Mouse (Mus musculus): ENCODE data around the gene Arhgdia.

Arhgdia gene

DNA sequence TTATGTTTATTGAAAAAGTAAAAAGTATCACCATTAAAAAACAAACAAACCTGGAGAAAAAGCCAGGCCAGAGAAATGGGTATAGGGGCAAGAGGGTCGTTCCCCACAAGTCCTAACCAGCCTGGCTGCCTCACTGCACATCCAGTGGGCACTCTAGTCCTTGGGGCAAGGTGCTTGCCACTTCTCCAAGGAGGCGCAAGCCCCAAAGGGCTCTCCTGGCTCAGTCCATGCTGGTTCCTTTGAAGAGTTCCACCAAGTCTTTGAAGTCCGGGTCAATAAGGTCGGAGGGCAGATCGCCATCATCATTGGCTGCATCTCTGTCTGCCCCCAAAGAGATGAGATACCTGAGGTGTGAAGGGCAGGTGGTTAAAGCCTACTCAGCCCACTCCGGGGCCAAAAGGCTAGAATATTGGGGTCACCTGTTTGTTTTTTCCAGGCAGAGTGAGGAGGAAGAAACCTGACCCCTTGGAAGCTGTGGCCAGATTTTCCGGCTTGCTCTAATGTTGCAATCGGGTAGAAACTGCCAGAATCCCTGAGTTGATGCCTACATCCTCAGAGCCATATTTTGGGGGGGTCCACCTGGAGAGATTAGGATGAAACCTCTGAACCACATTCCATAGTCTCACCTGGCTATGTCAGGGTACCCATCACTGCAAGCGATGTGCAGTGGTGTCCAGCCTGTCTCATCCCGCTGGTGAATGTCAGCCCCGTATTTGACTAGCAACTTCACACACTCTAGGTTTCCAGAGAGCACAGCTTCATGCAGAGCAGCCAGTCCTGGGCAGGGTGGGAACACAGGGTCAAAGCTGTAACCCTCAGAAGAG is 31.2 kb downstream of the Arhgdia start:
- peak; percentile 93 for DNase-seq

DNA sequence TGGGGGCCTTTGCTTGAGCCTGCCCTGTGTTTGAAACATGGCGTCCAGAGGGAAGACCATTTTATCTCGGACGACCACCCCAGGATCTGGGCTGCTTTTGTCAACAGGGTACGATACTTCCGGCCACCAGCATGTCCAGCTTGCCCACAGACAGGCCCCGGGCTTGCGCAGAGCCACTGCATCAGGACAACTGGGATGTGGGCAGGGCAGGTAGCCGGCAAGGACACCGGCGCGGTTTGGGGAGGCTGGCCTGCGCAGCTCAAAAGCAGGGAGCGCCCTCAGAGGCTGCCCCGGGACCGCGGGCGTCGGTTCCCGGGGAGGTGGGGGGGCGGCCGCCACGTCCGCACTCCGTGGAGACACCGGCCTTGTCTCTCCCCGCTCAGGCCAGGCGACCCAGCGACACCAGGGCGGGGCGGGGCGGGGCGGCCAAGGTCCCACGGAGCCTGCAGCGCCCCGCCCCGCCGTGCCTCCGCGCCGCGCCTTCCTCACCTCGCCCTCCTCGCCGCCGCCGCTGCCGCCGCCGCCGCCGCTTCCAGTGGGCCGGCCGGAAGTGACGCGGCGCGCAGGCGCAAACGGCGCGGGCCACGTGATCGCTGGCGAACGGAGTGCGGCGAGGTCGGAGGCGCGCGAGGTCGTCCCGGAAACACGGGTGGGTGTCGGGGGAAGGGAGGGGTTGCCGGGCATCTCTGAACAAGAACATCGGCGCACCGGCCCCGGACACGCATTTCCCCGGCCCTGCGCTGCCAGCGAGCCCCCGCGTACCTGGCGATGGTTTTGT is 32.1 kb downstream of the Arhgdia start, which contains the start of gene Mcrip1:
Gene Mcrip1, minus strand, starts transcription at position 560 of the 778 bp plus-strand sequence.
- peak; percentile 99 for DNase-seq

DNA sequence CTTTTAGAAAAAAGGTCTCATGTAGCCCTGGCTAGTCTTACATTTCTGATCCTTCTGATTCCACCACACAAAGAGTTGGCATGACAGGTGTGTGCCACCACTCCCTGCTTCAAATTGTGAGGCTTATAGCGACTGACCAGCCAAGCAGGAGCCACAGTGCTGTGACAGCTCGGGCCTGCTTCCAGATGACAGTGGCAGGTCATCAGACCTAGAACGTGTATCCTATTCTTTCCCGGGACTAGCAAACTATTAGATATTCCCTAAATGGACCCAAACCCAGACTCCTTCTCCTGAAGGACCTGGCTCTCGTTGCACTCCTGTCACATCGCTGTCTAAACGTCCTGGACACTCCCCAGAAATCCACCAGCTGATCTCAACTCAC is 32.6 kb downstream of the Arhgdia start:
- DNase-seq = peak; percentile 89

DNA sequence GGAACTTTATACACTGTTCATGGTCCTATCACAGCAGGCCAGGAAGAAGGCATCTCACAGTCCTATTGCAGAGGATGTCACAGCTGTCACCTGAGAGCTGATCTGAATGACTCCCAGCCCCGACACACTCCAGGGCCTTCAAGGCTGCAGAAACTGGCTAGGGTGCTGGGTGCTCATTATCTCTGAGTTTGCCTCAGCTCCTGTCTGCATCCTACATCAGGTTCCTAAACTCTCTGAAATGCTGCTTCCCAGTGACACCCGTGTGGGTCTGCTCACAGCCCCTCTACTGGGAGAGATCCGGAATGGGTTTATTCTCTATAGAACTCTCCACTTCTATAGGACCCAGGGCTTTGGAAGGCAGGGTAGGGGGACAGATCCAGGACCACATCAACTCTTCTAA is 33.2 kb downstream of the Arhgdia start:
- DNase-seq = peak; percentile 90

DNA sequence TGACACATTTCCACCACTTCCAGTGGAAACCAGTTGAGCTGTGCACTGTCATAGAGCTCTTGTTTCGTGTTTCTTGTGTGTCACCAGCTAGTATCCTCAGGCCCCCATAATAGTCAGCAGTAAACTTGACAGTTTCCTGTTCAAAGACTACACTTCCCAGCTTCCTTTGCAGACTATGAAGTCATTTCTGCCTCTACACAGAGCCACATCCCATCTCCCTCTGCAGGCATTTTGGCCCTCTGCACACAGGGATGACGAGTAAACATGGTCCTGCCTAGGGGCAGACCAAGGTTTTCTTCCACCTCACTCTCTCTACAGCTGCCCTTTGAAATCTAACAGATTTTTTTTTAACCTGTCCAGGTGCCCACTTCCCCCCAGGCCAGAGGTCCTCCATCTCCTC is 34.0 kb downstream of the Arhgdia start:
- no peak for DNase-seq

DNA sequence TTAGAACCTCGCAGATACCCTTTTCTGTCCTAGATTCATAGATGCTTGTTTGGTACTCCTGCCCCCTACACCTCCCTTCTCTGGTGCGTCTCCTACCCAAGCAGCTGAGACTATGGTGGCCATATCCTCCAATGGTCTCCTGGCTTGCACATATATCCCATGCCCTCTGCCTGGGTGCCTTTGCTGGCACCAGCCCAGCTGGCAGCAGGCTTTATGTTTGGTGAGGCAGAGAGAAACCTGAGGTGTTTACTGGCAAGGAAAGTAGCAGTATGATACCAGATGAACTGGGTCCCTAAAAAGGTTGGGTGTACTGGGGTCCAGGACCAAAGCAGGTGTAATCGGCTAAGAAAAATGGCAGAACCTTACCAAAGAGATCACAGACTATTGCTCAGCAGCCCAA is 35.5 kb downstream of the Arhgdia start:
- DNase-seq = no peak

DNA sequence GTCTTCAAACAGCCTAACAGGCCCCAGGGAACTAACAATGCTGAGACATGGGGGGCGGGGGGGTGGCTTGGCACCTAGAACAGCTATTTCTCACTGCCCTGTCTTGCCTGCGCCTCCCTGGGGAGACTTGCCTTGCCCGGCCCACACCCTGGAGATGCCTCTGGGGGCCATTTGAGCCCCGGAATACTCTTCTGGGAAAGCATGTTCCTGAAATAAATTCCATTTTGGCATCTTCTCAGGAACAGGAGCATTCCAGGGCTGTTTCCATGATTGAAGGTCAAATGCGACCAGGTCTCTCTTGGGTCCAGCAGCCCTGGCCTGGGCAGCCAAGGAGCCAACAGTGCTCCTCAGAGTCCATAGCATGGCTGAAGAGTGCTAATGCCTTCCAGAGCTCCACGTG is 39.0 kb downstream of the Arhgdia start:
- DNase-seq = no peak

DNA sequence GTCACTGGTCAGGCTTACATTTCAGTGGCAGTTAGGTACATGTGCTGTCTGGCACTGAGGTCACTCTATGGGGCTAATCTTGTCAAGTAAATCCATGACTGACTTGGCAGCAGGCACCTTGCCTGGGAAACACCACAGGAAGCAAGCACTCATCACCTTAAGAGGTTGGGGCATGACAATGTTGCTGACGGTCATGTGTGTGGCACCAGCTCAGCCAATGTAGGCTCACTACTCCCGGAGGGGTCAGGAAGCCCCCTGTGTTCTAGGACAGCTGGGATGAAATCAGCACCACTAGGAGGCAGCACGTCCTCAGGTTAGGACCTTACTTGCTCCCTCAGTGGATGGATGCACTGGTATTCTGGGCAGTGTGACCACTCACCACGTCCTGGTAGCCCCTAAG is 39.5 kb downstream of the Arhgdia start:
- peak; percentile 97 for DNase-seq

DNA sequence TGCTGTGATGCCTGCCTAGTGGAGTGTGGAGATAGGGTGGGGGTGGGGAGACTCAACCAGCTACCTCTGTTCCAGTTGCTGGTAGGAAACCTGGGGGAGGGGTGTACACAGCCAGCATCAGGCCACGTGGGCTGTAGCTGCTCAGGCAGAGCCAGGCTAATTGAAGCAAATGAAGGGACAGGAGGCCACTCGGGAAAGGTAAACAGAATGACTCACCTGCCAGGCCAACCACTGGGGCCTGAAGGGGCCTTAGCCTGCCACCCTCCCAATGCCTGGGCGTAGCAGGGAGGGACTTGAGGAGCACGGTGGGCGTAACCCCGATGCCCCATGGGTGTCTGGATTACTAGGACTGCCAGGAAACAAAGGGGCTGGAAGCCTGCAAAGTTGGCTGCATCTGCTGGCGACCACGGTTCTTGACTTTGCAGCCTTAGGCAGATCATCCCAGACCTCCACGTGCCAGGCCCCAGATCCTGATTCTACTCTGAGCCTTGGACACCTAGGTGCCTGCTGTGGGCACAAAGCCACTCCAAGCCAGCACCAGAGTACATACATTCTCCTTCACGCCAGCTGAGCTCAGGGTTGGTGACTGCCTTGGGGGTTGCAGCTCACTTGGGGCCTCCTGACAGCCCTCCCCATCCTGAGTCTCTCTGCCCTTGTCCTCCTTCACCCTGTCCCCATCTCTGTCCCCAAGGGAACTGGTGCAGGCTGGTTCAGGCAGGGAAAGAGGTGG is 42.0 kb downstream of the Arhgdia start:
- no peak for DNase-seq

DNA sequence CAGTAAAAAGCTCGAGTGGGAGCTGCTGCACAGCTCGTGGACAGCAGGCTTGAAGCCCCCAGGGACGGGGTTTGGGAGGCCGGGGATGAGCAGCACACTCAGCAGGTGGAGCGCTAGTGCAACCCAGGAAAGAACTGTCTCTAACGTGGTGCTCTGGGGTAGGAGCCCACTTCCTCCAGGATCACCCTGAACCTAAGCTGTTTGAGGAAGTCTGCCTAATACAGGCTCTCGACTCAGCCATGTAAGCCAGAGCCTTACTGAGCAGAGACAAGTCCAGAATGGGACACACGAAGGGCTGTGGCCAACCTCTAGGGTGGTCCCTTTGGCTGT is 42.5 kb downstream of the Arhgdia start:
- no peak for DNase-seq

DNA sequence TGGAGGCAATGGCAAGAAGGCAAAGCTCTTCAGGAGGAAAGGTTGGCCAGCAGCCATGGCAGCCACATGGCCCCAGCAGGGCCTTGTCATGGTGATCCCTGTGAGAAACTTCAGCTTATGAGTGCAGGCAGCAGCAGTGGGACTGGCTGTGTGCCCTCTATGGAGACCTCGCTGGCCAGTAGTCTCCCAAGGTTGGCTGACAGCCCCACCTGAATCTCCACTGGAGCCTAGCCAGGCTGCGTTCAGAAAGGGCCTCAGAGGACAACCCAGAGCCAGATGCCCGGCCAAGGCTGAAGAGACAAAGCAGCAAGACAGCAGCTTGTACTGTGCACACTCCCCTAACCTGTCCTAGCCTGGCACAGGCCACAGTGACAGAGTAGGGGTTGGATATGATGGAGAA is 42.9 kb downstream of the Arhgdia start:
- DNase-seq = peak; percentile 98

DNA sequence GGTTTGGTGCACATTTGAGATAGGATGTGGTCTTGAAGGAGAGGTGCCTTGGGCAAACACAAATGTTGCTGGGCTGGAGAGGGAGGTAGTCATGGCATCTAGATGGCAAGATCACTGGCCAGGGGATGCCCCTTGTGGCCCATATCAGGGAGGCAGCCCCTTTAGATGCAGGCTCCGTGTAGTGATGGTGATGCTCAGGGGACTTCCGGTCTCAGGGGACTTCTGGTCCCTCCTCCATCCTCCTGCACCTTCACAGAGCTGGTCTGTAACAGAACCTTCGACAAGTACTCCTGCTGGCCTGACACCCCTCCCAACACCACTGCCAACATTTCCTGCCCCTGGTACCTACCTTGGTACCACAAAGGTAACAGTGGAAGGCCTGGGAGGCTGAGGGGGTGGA is 45.6 kb downstream of the Arhgdia start:
- DNase-seq = no peak

DNA sequence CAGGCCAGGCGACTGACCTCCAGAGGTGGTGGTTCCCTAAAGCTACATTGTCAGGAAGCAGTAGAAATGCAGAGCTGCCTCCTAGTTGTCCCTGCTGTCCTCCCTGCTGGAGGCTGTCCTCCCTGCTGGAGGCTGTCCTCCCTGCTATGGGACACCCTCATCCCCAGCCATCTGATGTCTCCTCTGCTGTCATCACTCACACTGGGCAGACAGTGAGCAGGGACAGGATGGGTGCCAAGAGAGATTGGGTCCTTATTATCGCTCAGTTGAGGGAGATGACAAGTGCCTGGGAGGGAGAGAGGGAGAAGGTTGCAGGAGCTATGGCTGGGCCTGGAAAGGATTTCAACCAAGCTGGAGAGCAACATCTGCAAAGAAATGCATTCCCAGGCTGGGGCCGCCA is 46.3 kb downstream of the Arhgdia start:
- DNase-seq = peak; percentile 93

DNA sequence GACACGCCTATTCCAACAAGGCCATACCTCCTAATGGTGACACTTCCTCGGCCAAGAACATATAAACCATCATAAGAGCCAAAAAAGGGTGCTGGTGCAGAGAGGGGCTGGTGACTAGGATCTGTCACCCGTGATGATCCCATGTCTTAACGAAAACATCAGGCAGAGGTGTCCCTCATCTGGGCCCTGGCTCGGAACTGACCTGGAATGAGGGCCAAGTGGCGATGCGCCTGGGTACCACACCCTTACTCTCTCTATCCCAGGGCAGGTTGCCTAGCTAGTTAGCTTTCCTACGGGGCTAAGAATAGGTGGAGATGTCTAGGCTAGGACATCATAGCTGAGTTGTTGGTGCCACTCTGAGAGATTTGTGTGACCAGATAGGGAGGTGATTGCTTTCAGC is 47.3 kb downstream of the Arhgdia start:
- DNase-seq = peak; percentile 91

DNA sequence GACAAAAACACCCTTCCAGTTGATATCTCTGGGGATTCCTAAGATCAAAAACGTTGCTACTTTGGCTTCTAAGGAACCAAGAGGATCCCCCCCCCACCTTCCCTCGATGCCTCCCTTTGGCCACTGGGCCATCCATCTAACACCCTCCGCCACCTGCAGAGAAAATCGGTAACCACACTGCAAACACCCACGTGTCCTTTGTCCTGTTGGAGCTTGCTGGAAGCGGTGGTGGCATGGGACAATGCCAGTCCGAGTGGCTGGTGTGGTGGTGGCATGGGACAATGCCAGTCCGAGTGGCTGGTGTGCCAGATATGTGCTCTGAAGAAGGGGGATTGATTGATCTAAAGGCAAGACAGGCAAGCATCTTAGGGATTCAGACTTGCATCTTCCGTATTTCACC is 49.8 kb downstream of the Arhgdia start:
- no peak for DNase-seq

DNA sequence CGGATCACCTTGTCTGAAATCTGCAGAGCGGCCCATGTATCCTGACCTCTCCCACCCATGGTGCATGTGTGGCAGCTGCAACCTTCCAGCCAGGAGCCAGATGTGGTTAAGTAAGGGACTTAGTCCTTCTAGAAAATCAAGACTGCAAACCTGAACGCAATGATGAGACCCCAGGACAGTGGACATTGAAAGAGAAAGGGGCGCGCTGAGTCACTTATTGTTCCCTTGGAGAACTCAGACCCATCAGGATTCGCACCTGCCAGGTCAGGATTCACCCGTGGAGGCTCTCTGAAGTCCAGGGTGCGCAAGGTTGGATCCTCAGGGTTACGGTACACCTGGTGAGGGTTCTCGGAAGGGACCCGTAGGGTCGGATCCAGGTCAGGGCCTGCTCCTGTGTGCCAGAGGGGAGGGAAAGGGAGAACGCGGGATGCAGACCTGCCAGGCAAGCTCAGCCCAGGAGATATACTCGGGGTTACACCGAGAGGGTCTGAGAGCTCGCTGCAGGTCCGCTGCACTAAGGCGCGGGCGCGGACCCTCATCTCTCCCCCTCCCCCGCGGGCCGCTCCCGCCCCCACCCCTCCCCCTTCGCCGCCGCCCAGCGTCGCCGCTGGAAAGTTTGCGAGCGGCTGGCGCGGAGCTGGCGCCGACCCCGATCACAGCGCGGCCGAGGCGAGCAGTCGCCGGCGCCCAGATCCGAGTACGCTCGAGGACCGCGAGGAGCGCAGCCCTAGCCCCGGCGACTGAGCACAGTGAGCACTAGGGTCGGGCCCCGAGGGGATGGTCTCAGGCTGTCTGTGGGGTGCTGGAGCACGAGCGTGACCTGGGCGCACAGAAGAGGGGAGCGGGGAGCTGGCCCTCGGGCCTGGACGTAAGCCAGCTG is 51.1 kb downstream of the Arhgdia start, which contains the start of gene Gcgr:
Gene Gcgr, plus strand, starts transcription at position 615 of the 880 bp plus-strand sequence.
- DNase-seq = no peak

DNA sequence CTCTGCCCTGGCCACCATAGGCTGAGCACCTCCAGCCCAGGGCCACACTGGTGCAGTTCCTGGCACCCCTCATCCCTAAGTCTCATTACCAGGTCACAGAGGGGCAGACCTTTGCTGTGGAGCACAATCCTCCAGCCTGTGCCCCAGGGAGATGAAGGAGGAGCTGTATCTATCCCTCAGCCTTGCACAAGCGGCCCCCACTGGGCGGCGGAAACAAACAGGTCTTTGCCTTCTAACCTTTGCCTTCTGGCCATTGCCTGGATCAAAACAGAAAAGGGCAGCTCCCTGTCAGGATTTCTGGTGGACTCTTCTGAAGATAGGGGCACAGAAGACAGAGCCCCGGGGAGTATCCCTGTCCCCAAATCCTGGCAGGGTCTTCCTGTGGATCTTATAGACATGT is 52.5 kb downstream of the Arhgdia start:
- no peak for DNase-seq
